Mouse (Mus musculus): Measurements from ENCODE around the gene 4930415O20Rik.

Gene 4930415O20Rik

GRCm38 (mm10) chr15:98570873-98571538 lies at the start of gene 4930415O20Rik, which contains the start of gene Ccnt1:
Gene 4930415O20Rik, plus strand, starts transcription at chr15:98571004.
Gene Ccnt1, minus strand, starts transcription at chr15:98570923.
- no peak for DNase-seq

- DNase-seq: no peak
Observed at GRCm38 (mm10) chr15:98521245-98521644, 49.6 kb upstream of the 4930415O20Rik start.

DNA sequence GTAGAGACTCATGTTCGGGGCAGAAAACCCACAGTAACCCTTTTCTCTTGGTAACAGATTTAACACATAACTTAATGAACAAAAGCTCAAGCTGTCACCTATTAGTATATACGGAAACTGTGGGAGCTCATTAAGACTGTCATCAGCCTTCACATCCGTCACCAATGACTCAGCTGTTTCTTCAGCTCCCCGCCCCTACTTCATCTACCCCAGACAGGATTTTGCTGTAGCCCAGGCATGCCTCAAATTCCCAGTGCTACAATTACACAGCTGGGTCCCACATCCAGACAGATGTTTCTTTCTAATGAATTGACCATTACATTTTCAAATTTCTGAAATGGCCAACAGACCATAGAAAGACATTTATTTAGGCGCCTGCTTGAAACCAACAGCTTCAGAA lies 44.7 kb upstream of the 4930415O20Rik start:
- DNase-seq: no peak

- no peak for DNase-seq
Observed at GRCm38 (mm10) chr15:98527056-98527771, 43.6 kb upstream of the 4930415O20Rik start.

GRCm38 (mm10) chr15:98528066-98528563 lies 42.7 kb upstream of the 4930415O20Rik start:
- no peak for DNase-seq

- no peak for DNase-seq
Observed at GRCm38 (mm10) chr15:98532281-98532680, 38.5 kb upstream of the 4930415O20Rik start.

- DNase-seq: peak; percentile 44
Observed at GRCm38 (mm10) chr15:98533035-98533531, 37.7 kb upstream of the 4930415O20Rik start.

- DNase-seq: peak; percentile 95
Observed at GRCm38 (mm10) chr15:98533881-98534627, 36.8 kb upstream of the 4930415O20Rik start, which contains the start of gene Kansl2. Gene Kansl2, minus strand, starts transcription at chr15:98534264.

DNA sequence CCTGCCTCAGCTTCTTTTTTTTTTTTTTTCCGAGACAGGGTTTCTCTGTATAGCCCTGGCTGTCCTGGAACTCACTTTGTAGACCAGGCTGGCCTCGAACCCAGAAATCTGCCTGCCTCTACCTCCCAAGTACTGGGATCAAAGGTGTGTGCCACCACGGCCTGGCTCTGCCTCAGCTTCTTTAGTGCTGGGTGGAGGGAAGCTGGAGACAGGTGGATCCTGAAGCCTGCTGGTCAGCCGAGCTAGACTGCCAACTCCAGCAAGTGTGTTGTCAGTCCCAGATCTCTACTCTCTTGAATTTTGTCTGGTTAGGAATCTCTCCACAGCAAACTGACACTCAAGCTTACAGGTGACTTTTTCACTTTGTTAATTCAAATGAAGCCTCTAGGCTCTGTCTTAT lies 34.9 kb upstream of the 4930415O20Rik start:
- no peak for DNase-seq

GRCm38 (mm10) chr15:98536828-98537510 lies 33.8 kb upstream of the 4930415O20Rik start:
- no peak for DNase-seq

GRCm38 (mm10) chr15:98537923-98538322 lies 32.9 kb upstream of the 4930415O20Rik start:
- no peak for DNase-seq

DNA sequence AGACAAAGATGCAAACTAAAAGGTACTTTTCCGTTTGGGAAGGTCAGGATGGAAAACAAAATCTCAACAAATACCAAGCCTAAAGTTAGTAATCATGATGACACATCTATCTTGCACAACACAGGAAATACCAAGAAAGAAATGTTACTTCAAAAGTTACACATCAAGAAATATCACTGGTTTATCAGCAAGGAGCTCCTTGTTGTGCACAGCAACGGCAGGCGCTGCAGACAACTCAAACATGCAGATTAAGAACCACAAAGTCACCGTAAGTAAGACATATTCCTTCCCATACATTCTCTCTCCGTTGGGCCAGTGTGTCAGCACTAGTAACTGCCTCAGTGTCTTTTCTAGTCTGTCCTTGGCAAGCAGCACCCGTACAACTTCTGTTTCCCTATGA lies 29.7 kb upstream of the 4930415O20Rik start:
- DNase-seq: no peak

GRCm38 (mm10) chr15:98543341-98543740 lies 27.5 kb upstream of the 4930415O20Rik start:
- DNase-seq: no peak

DNA sequence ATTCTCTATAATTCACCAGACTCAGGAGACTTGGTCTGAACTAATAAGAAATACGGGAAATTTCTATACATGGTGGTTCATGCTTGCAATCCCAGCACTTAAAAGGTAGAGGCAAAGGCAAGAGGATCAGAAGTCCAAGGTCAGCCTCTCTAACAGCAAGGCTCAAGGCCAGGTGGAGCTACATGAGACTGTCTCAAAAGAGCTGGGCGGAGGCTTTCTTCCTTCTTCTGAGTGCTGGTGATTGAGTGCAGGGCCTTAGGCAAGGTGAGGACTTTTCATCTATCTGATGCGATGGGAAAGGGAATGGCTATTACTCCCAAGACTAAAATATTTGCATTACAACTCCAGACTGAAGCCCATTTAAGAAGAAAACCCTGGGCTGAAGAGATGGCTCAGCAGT lies 25.7 kb upstream of the 4930415O20Rik start:
- no peak for DNase-seq

GRCm38 (mm10) chr15:98546843-98547242 lies 24.0 kb upstream of the 4930415O20Rik start:
- DNase-seq: no peak

- DNase-seq: no peak
Observed at GRCm38 (mm10) chr15:98552758-98553157, 18.0 kb upstream of the 4930415O20Rik start.

DNA sequence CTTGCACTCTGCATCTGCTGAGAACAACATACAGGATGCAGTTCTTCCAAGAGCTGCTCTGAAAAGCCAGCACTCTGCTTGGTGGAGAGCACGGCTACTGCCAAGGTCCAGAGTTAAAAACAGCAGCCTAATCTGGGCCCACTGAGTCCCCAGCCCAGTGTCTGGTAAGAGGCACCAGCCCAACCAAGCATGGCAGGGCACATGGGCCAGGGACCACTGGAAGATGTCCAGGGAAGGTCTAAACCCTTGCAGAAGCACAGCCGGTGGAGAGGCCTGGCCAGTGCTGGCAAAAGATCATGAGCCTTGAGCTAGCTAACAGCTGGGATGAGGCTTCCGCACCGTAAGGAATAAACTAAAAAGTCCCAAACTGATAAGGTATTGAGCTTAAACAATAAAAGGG lies 14.9 kb upstream of the 4930415O20Rik start:
- no peak for DNase-seq

DNA sequence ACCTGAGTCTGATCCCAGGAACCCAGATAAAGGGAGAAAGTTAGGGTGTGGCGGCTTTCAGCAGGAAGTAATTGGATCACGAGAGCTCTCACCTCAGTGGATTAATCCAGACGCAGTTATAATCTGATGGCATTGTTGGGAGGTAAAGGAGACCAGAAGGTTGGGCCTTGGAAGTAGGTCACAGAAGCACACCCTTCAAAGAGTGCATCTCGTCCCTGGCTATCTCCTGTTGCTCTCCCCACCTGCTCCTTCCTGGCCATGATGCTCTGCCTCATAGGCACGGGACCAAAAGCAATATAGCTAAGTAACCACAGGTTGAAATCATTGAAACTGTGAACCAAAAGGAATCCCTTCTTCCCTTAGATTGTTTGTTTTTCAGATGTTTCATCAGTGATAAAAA lies 13.6 kb upstream of the 4930415O20Rik start:
- no peak for DNase-seq

DNA sequence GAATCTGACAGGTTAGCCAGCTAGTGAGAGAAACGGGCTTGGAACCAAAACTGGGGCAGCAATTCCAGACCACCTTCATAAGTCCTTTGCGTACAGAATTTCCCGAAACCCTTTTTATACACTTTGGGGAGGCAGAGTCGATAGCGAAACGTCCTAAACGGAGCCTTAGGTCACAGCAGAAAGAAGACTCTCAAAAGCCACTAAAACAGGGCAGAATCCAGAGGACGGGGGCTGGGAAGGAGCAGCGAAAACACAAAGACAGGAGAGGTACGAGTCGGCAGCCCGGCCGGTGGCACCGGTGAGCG lies 3.9 kb upstream of the 4930415O20Rik start:
- no peak for DNase-seq

GRCm38 (mm10) chr15:98567278-98568134 lies 3.3 kb upstream of the 4930415O20Rik start:
- DNase-seq: peak; percentile 98

GRCm38 (mm10) chr15:98568256-98569033 lies 2.4 kb upstream of the 4930415O20Rik start:
- DNase-seq: peak; percentile 37

All from thymus, postnatal 4 days (tissue).